In the genomic region with DNA sequence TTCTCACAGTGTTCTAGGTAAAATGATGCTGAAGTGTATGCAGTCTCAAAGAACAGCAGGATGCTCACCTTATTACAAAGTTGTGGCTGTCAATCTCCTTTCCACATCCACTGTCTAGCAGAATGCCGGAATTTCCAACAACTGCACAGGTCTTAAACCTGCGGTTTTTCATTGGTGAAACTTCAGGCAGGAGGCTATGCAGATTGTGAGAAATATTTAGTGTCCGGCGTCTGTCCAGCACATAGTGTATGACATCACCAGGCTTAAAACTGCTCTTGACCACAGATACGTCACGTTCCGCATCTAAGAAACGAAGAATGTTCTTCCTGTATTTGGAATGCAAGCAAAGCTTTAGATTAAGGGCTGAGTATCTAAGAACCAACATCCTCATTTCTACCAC, we compare ENCODE assay signal across 32 mouse cellular contexts.
"Had no signal": no experiment of that assay in that cellular context is flagged by ENCODE, and none has a peak within 500 bp of the region (broad histone marks: within the 10 kb centered on the region; RNA-seq: fewer than 3 reads in every experiment).

No protein-coding gene starts in this region.

- H3K27ac ChIP-seq: heart, embryonic 10.5 days; heart, embryonic 13.5 days; heart, embryonic 15.5 days; hindbrain, embryonic 10.5 days; hindbrain, embryonic 12.5 days; hindbrain, embryonic 13.5 days; hindbrain, embryonic 14.5 days; hindbrain, embryonic 15.5 days; hindbrain, postnatal 0 days; intestine, embryonic 15.5 days; kidney, embryonic 15.5 days; kidney, postnatal 0 days; layer of hippocampus, adult 2 months; left cerebral cortex, adult 2 months had no signal

- ATAC-seq: hindbrain, embryonic 16.5 days; hindbrain, postnatal 0 days; inflammation-experienced regulatory T-cells, adult 6 months; intestine, embryonic 15.5 days; intestine, embryonic 16.5 days; intestine, postnatal 0 days had no signal

- H3K9me3 ChIP-seq: heart, embryonic 10.5 days; heart, embryonic 12.5 days; heart, embryonic 13.5 days; heart, embryonic 15.5 days; hindbrain, embryonic 10.5 days; hindbrain, embryonic 12.5 days; hindbrain, embryonic 13.5 days; hindbrain, embryonic 15.5 days; intestine, embryonic 15.5 days; kidney, embryonic 15.5 days had no signal

- H3K9ac ChIP-seq: heart, embryonic 12.5 days; heart, embryonic 13.5 days; heart, embryonic 15.5 days; hindbrain, embryonic 12.5 days; hindbrain, embryonic 13.5 days; hindbrain, embryonic 14.5 days; hindbrain, embryonic 15.5 days; intestine, embryonic 15.5 days; kidney, embryonic 15.5 days had no signal

- H3K36me3 ChIP-seq: heart, embryonic 10.5 days; heart, embryonic 12.5 days; heart, embryonic 13.5 days; heart, embryonic 15.5 days; hindbrain, embryonic 10.5 days; hindbrain, embryonic 12.5 days; intestine, embryonic 15.5 days; kidney, embryonic 15.5 days had no signal

- H3K4me1 ChIP-seq: heart, embryonic 10.5 days; heart, embryonic 12.5 days; heart, embryonic 13.5 days; heart, embryonic 15.5 days; hindbrain, embryonic 10.5 days; hindbrain, embryonic 12.5 days; hindbrain, embryonic 13.5 days; hindbrain, embryonic 15.5 days; intestine, embryonic 15.5 days; kidney, embryonic 15.5 days had no signal

- H3K4me2 ChIP-seq: heart, embryonic 12.5 days; heart, embryonic 13.5 days; heart, embryonic 15.5 days; hindbrain, embryonic 12.5 days; hindbrain, embryonic 13.5 days; hindbrain, embryonic 14.5 days; hindbrain, embryonic 15.5 days; intestine, embryonic 15.5 days; kidney, embryonic 15.5 days had no signal

- H3K4me3 ChIP-seq: heart, embryonic 10.5 days; heart, embryonic 12.5 days; heart, embryonic 13.5 days; heart, embryonic 15.5 days; hindbrain, embryonic 10.5 days; hindbrain, embryonic 12.5 days; hindbrain, embryonic 13.5 days; hindbrain, embryonic 15.5 days; intestine, embryonic 15.5 days; kidney, embryonic 15.5 days; layer of hippocampus, adult 2 months; left cerebral cortex, adult 2 months had no signal

- DNase-seq: heart, postnatal 10 days; heart, postnatal 14 days; heart, postnatal 36 days; heart, postnatal 4 days; kidney, adult 11 months; kidney, adult 18-20 months; kidney, adult 8-10 months; kidney, adult 9 months; kidney, postnatal 10 days; kidney, postnatal 14 days; kidney, postnatal 36 days; kidney, postnatal 4 days; layer of hippocampus, postnatal 36 days had no signal

- H3K27me3 ChIP-seq: heart, embryonic 12.5 days; heart, embryonic 13.5 days; heart, embryonic 15.5 days; hindbrain, embryonic 12.5 days; hindbrain, embryonic 13.5 days; hindbrain, embryonic 15.5 days; intestine, embryonic 15.5 days; kidney, embryonic 15.5 days had no signal
